Mouse (Mus musculus) cerebral cortex, adult 2 months (tissue): ENCODE results near the gene Btbd2.

Experiments used
- WGBS: fragments of 180-500 bp; shearing (Covaris S2); methylation state at CpG from one replicate; pipeline ENCODE4 v1.1.7; 2018; 5-methylcytosine and 5-hydroxymethylcytosine counted together

The Btbd2 gene

GRCm38 (mm10) chr10:80649910-80650309 lies 7.0 kb downstream of the Btbd2 start:
- WGBS = 82% methylated on average over 6 of the region's 6 CpGs

DNA sequence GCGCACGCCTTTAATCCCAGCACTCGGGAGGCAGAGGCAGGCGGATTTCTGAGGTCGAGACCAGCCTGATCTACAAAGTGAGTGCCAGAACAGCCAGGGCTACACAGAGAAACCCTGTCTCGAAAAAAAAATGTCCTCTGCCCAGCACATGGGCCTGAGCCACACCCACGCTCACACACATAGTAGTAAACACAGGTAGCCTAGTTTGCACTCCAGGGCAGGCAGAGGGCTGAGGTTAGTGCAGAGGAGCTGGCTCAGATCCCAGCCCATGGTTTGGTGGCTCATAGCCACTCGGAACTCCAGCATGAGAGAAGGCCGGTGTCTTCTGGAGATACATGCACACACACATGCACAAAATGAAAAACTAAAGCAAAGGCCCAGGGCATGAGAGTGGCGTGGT lies 9.9 kb downstream of the Btbd2 start:
- 89% methylated on average over 10 of the region's 10 CpGs for WGBS

GRCm38 (mm10) chr10:80635345-80635744 lies 21.5 kb downstream of the Btbd2 start:
- WGBS = 78% methylated on average over 6 of the region's 6 CpGs

DNA sequence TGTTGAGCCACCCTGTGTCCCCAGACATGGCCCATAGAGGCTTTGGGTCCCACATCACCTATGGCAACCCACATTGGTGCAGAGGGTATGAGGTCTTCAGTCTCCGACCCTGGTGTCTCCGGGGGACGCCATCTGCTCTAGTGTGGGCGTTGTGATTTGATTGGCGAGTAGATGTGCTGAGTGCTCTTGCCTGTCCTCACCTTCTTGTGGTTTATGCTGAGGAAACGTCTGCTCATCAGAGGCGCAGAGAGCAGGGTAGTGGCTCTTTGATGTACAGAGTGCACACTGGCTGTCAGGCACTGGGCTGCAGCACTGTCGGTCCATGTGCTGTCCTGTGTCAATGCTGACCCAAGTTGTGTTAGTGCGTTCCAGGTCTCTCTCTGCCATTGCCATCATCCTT lies 27.9 kb downstream of the Btbd2 start:
- WGBS = 52% methylated on average over 9 of the region's 9 CpGs

- WGBS = 62% methylated on average over 2 of the region's 2 CpGs
Observed at GRCm38 (mm10) chr10:80627685-80628084, 29.2 kb downstream of the Btbd2 start.

- WGBS = 87% methylated on average over 4 of the region's 4 CpGs
Observed at GRCm38 (mm10) chr10:80625764-80626163, 31.1 kb downstream of the Btbd2 start.

GRCm38 (mm10) chr10:80623457-80624191 lies 33.2 kb downstream of the Btbd2 start:
- WGBS = 5% methylated on average over 15 of the region's 15 CpGs

DNA sequence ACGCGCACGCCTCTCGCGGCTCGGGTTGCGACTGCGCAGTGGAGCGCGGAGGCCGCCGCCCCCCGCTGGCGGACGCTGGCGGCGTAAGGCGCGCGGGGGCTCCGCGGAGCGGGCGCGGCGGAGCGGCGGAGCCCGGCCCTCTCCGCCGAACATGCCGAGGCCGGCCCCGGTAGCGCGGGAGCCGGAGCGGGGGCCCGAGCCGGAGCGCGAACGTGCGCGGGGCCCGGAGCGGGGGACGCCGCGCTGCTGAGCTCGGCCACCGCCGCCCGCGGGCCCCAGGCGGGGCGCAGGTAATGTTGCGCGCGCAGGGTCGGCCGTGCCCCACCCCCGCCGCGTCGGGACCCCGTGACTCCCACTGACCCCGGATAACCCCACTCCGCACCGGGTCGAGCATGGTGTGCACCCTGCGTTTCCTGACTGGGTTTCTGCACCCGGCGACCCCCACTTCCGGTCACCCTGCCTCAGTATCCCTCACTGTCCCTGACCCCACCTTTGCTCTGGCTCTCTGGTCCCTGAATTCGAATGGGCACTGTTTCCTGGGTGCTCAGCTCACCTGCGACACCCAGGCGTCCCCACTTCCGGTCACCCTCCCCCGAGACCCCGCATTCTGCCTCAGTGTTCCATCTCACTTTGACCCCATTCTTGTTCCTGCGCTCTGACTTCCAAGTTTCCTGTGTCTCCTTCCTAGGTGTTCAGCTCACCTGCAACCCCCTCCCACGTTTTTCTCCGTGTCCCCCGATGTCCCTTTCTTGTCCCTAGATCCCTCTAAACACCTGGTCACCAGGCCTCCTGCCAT lies 34.0 kb downstream of the Btbd2 start, which contains the start of gene Csnk1g2:
TSS of gene Csnk1g2 (plus strand) at position 178 of the 796 bp plus-strand sequence.
- WGBS = under 1% methylated on average over 85 of the region's 85 CpGs

GRCm38 (mm10) chr10:80621940-80622660 lies 34.8 kb downstream of the Btbd2 start:
- WGBS = under 1% methylated on average over 64 of the region's 64 CpGs

DNA sequence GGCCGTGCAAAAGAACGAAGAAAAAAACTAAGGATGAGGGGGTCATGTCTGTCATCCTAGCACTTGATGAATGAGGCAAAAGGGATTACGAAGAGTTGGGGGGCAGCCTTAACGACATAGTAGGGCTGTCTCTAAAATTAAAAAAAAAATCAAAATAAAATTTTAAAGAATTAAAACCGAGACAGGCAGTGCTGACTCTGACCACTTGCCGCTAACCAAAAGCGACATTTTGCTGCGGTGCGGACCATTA lies 35.3 kb downstream of the Btbd2 start:
- WGBS = 2% methylated on average over 9 of the region's 9 CpGs

DNA sequence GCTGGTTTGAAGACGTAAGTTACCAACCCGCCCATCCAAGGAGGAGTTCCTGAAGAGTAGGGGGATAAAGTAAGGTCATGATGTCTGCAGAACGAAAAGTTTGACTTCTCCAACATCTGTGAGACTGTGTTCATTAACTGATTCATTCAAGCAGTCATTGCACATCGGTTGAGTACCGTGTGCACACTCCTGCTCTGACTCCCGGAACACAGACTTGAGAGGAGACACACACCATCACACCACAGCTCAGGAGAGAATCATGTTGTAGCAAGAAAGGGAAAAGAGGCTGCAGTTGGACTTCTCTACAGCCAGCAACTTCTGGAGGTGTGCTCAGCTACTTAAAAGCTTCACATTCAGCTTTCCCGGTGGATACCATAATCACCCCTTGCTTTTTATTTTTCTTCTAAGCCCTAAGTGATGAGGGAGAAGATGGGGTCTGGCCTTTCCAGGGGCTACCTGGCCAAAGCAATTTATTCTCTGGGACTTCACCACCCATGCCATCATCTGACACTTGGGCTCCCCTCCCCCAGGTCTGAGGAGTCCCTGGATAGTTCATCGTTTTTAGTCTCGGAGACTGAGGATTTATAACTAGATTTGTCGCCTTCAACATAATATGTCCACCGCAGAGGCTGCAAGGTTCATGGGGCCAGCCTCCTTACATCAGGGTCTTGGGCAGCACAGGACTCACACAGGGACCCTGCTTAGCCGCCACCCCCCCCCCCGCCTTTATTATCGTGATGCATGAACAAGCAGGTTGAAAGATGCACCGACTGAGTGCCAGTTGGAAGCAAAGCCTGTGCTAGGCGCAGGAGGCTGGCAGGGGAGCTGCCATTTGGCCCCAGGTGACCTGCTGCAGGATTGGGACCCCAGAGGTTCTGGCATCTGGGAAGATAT lies 35.8 kb downstream of the Btbd2 start:
- WGBS = 43% methylated on average over 16 of the region's 16 CpGs

- WGBS = 84% methylated on average over 9 of the region's 9 CpGs
Observed at GRCm38 (mm10) chr10:80620365-80620764, 36.5 kb downstream of the Btbd2 start.

DNA sequence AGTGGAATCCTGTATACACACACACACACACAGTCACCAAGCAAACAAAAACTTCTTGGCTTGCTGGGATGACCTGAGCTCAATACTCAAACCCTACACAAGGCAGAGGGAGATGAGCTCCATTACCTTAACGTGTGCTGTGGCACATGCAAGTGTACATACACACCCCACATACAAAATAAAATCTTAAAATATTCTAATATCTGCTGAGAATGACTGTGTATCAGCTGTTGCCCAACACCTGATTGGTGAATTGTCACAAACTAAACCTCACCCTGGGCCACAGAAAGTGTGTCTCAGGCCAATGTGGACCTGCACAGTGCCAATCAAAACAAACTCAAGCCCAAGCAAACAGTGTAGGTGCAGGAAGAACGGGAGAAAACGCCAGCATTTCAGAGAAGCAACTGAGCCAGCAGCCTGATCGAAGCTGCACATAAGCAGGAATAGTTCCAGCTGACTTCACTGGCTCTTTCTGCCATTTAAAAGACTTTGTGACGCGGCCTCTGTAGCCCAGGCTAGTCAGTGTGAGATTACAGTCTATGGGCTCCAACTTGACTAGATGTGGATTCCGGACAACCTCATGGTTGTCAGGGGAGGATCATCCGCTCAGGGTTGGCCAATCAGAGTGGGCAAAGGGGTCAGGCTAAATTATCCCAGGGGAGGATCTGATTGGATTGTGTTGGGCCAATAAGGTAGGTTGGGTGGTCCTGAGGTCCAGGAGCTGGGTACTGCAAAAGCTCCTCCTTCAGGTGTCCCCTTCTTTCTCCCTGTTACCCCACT lies 37.2 kb downstream of the Btbd2 start:
- 49% methylated on average over 8 of the region's 8 CpGs for WGBS

GRCm38 (mm10) chr10:80618181-80618580 lies 38.7 kb downstream of the Btbd2 start:
- WGBS = 57% methylated on average over 9 of the region's 9 CpGs

DNA sequence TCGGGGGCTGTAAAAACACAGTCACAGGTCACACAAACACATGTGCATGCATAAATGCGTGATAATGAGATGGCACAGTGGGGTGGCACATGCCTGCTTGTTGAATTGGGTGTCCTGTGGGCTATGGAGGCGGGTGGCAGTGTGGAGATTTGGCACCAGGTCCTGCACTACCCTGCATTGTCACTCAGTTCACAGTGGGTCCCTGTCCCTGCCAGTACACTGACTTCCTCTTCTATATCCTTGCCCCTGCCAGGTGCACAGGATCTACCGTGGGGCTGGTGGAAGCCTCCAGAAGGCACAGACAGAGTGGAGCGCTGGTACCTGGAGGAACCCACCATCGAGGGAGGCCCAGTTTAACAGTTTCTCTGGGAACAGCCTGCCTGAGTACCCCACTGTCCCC lies 42.5 kb downstream of the Btbd2 start:
- 78% methylated on average over 6 of the region's 6 CpGs for WGBS

GRCm38 (mm10) chr10:80613821-80614220 lies 43.0 kb downstream of the Btbd2 start:
- WGBS = 94% methylated on average over 3 of the region's 3 CpGs

- 87% methylated on average over 3 of the region's 3 CpGs for WGBS
Observed at GRCm38 (mm10) chr10:80611905-80612304, 45.0 kb downstream of the Btbd2 start.

DNA sequence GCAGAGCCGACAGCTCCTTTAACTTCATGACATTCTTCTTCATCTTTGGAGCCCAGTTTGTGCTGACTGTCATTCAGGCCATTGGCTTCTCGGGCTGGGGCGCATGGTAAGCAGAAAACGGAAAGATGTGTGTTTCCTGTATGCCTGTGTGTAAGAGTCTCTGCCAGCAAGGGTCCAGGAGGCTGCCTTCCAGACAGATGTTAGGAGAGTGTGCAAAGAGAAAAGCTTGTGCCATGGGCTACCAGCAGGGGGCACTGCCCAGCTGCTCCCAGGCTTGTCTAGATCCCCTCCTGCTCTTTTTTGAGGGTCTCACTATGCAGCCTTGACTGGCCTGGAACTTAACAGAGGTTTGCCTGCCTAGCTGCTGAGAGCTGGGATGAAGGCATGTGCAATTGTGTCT lies 45.8 kb downstream of the Btbd2 start:
- WGBS = 69% methylated on average over 4 of the region's 4 CpGs

DNA sequence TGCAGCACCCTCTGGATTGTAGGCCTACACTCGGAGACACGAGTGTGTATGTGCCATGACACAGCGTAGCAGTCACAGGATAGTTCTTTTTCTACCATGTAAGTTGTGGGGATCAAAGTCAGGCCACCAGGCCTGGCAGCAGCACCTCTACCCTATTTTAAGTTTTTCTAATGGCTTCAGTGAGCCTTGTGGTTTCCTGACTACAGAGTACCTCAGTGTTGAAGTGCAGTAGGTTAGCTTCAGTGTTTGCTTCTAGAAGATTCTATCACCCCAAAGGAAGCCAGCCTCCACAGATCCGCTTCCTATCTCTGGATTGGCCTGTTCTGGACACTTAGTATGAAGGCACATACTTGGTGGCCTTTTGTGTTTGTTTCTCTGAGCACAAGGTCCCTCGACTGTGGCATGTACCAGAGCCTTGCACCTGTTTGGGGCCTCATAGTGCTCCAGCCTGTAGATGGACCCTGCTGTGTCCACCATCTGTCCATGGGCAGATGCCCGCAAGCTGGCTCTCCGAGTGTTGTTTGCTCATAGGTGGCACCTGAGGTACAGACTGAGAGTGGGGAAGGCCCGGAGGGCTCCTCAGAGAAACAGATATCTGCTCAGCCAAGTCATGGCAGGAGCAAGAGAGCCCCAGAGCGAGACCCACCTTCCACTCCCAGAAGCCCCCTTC lies 46.6 kb downstream of the Btbd2 start:
- 88% methylated on average over 9 of the region's 9 CpGs for WGBS

DNA sequence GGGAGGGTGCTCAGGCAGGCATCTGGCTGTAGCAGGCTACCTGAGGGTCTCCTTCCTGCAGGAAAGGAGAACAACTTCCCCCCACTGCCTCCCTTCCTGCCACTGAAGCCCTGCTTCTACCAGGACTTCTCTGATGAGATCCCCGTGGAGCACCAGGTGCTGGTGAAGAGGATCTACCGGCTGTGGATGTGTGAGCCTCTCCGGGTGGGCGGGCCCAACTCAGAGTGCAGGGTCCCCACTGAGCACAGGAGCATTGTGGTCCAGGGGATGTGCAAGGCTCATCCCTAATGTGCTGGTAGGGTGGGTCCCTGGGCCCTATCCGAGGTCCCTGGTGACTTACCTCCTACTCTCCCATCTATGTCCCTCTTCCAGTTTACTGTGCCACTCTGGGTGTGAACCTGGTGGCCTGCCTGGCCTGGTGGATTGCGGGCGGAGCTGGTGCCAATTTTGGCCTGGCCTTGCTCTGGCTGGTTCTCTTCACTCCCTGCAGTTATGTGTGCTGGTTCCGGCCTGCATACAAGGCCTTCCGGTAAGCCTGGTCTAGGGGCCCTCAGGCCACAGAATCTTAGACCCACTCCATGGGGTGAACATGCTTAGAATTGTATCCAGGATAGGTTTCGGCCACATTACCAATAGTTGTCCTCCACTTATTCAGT lies 47.5 kb downstream of the Btbd2 start:
- 91% methylated on average over 10 of the region's 10 CpGs for WGBS
